Mouse (Mus musculus): Measurements from ENCODE around the gene Pdlim5. TPM values are rescaled to one million over a fixed set of nuclear protein-coding genes. Genes with fewer than 3 reads are reported as not detected.

The Pdlim5 gene
- total RNA-seq (2023; ENCODE audit: inconsistent age): 35.8 to 41.1 TPM (median 38.5 TPM) in 4 replicates

GRCm38 (mm10) chr3:142395520-142396193 is at the start of gene Pdlim5:
Gene Pdlim5 (minus strand): TSS chr3:142395696.

Other genes starting within 250 kb of the Pdlim5 start
- gene Bmpr1b, start 226.3 kb downstream of the Pdlim5 start, total RNA-seq (2023; ENCODE audit: inconsistent age): not detected in 4 replicates
- gene Gbp5, start 98.3 kb upstream of the Pdlim5 start, total RNA-seq (2023; ENCODE audit: inconsistent age): 27.5 to 31.3 TPM (median 28.7 TPM) in 4 replicates
- 15.7 to 17.1 TPM (median 16.1 TPM) in 4 replicates for gene Gbp7, start 134.6 kb upstream of the Pdlim5 start, total RNA-seq (2023; ENCODE audit: inconsistent age)
- 48.2 to 57.4 TPM (median 50.4 TPM) in 4 replicates for gene Gbp3, start 164.3 kb upstream of the Pdlim5 start, total RNA-seq (2023; ENCODE audit: inconsistent age)
- gene Gbp2b, start 199.2 kb upstream of the Pdlim5 start, total RNA-seq (2023; ENCODE audit: inconsistent age): not detected in 4 replicates
- gene Gbp2, start 224.9 kb upstream of the Pdlim5 start, total RNA-seq (2023; ENCODE audit: inconsistent age): 8.7 to 10.5 TPM (median 10.1 TPM) in 4 replicates